Mouse (Mus musculus): ENCODE data around the gene Gabpb2.

DNA sequence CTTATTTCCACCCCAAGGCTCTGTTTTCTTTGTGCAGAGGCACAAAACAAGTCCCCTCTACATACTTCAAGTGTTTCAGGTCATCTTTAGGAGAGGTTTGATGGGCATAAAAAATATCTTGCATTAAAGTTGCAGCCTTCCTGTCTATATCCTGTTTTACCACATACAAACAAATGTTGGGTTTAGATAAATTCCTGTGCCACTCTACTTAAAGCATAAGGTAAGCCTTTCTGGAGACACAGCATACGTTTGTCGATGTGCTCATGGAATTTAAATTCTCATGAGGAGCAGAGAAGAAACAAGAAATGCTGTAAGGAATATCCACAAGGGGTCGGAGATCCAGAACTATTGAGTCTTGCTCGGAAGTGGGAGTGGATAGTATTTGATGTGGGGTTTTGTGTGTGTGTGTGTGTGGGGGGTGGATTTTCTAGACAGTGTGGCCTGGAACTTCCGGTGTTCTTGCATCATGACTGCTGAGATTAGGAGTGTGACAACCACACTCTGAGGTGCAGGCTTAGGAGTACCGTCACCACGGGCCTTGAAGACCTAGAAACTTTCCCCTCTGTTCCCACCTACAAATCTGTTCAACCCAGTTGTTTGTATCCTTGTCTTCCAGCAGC, 82.2 kb downstream of the Gabpb2 start:
- TF ChIP-seq CTCF (IDR thresholded peaks at IDR 0.05), result no peak
- TF ChIP-seq EP300 (IDR thresholded peaks at IDR 0.05), result no peak

Measured in lung, postnatal 0 days (tissue).